Comparison of ENCODE assay signal across 19 mouse cellular contexts in genomic region chr11:97463991-97464390, GRCm38 (mm10). TPM values are rescaled to one million over a fixed set of nuclear protein-coding genes. Genes with fewer than 3 reads are reported as not detected.
A peak's percentile ranks its signal among the peaks of the same experiment; 100 is the strongest.
DNase-seq lines count a peak whose midpoint lies in the region; ATAC-seq and TF ChIP-seq lines count a peak whose summit lies in the region.
"Had no signal": no experiment of that assay in that cellular context is flagged by ENCODE, and none has a peak within 500 bp of the region (broad histone marks: within the 10 kb centered on the region; RNA-seq: fewer than 3 reads in every experiment).

No protein-coding gene starts in this region.

- peaks cover 5% of the 10 kb centered on the region; the same call in 1 of the 2 replicates for H3K4me1 ChIP-seq in embryonic facial prominence, embryonic 13.5 days
- peaks cover 9% of the 10 kb centered on the region; the same call in 1 of the 2 replicates for H3K4me1 ChIP-seq in embryonic facial prominence, embryonic 10.5 days
- peaks cover 18% of the 10 kb centered on the region for H3K4me1 ChIP-seq in heart, embryonic 10.5 days
- H3K4me1 ChIP-seq: forebrain, embryonic 15.5 days; intestine, embryonic 15.5 days had no signal

- no peak overlapping the region for H3K27ac ChIP-seq in embryonic facial prominence, embryonic 13.5 days
- no peak overlapping the region for H3K27ac ChIP-seq in embryonic facial prominence, embryonic 10.5 days (replicated peaks)
- H3K27ac ChIP-seq in heart, embryonic 10.5 days = 0 out of 2 replicates have a peak overlapping the region, but pooled peaks have one; percentile 25
- H3K27ac ChIP-seq: forebrain, embryonic 15.5 days; heart, embryonic 13.5 days; hindbrain, embryonic 14.5 days; intestine, embryonic 15.5 days had no signal

- H3K36me3 ChIP-seq in embryonic facial prominence, embryonic 13.5 days = peaks cover 95% of the 10 kb centered on the region
- peaks cover 88% of the 10 kb centered on the region for H3K36me3 ChIP-seq in embryonic facial prominence, embryonic 10.5 days (replicated peaks)
- H3K36me3 ChIP-seq in heart, embryonic 10.5 days = peaks cover 100% of the 10 kb centered on the region
- H3K36me3 ChIP-seq in myocyte (ENCODE audit: control insufficient read depth, insufficient read depth) = peaks cover 38% of the 10 kb centered on the region

- no peak overlapping the region for H3ac ChIP-seq in myocyte (ENCODE audit: control insufficient read depth, insufficient read length)

- no peak for ATAC-seq in embryonic facial prominence, embryonic 13.5 days (ENCODE audit: insufficient number of reproducible peaks, insufficient read depth, low FRiP score, low TSS enrichment, low read depth)
- no peak for ATAC-seq in granulocyte monocyte progenitor cell, adult 5-6 weeks (replicated peaks; ENCODE audit: poor library complexity, severe bottlenecking)
- ATAC-seq: forebrain, embryonic 15.5 days; intestine, embryonic 15.5 days had no signal

- WGBS in embryonic facial prominence, embryonic 13.5 days = 68% methylated on average over 4 of the region's 4 CpGs
- WGBS in embryonic facial prominence, embryonic 10.5 days = 90% methylated on average over 4 of the region's 4 CpGs
- WGBS in heart, embryonic 10.5 days = 88% methylated on average over 4 of the region's 4 CpGs

- H3K9ac ChIP-seq in embryonic facial prominence, embryonic 13.5 days = 0 out of 2 replicates have a peak overlapping the region, but pooled peaks have one; percentile 22
- H3K9ac ChIP-seq: forebrain, embryonic 15.5 days; heart, embryonic 13.5 days; hindbrain, embryonic 14.5 days; intestine, embryonic 15.5 days had no signal

- no peaks in the 10 kb centered on the region for H3K27me3 ChIP-seq in embryonic facial prominence, embryonic 13.5 days
- peaks cover 35% of the 10 kb centered on the region for H3K27me3 ChIP-seq in embryonic facial prominence, embryonic 10.5 days (replicated peaks; ENCODE audit: low read depth, poor library complexity, severe bottlenecking)
- no peaks in the 10 kb centered on the region for H3K27me3 ChIP-seq in heart, embryonic 10.5 days (ENCODE audit: insufficient read depth, poor library complexity, severe bottlenecking)
- no peaks in the 10 kb centered on the region for H3K27me3 ChIP-seq in myocyte (ENCODE audit: control insufficient read depth, insufficient read depth, insufficient read length)
- H3K27me3 ChIP-seq: heart, embryonic 13.5 days; intestine, embryonic 15.5 days had no signal

- peak; percentile 6 for TF ChIP-seq POLR2A in myocyte (IDR thresholded peaks at IDR 0.05; ENCODE audit: insufficient read length, low read depth)

- no peaks in the 10 kb centered on the region for H3K79me2 ChIP-seq in myocyte (ENCODE audit: control insufficient read depth, insufficient read depth)

- H3K9me3 ChIP-seq in embryonic facial prominence, embryonic 13.5 days = no peaks in the 10 kb centered on the region
- H3K9me3 ChIP-seq in embryonic facial prominence, embryonic 10.5 days = no peaks in the 10 kb centered on the region
- H3K9me3 ChIP-seq in heart, embryonic 10.5 days = no peaks in the 10 kb centered on the region
- H3K9me3 ChIP-seq: forebrain, embryonic 15.5 days; heart, embryonic 13.5 days; intestine, embryonic 15.5 days had no signal

- no peak overlapping the region for H3K4me3 ChIP-seq in embryonic facial prominence, embryonic 13.5 days
- H3K4me3 ChIP-seq in embryonic facial prominence, embryonic 10.5 days = no peak overlapping the region
- H3K4me3 ChIP-seq in heart, embryonic 10.5 days = no peak overlapping the region
- no peak overlapping the region for H3K4me3 ChIP-seq in myocyte
- H3K4me3 ChIP-seq: forebrain, embryonic 15.5 days; heart, embryonic 13.5 days; intestine, embryonic 15.5 days had no signal

- no peak for DNase-seq in embryonic facial prominence, embryonic 10.5 days (ENCODE audit: low spot score)
- no peak for DNase-seq in heart, embryonic 10.5 days (ENCODE audit: low spot score)
- DNase-seq in heart, adult 8-10 months (ENCODE audit: low spot score) = no peak
- peak; percentile 31 for DNase-seq in Muller cell, postnatal 12 days (ENCODE audit: inconsistent ontology term)
- DNase-seq in frontal cortex, postnatal 36 days (ENCODE audit: low spot score in 2 of 2) = no peak
- DNase-seq: adrenal gland, adult 8-10 months; cerebellum, adult 11 months; cerebellum, adult 9-10 months; cerebellum, postnatal 25 days; heart, adult 18-20 months; heart, postnatal 36 days; kidney, adult 18-20 months had no signal

- H3K4me2 ChIP-seq in embryonic facial prominence, embryonic 13.5 days = no peak overlapping the region
- H3K4me2 ChIP-seq in myocyte (ENCODE audit: low read depth) = no peak overlapping the region
- H3K4me2 ChIP-seq: forebrain, embryonic 15.5 days; heart, embryonic 13.5 days; hindbrain, embryonic 14.5 days; intestine, embryonic 15.5 days had no signal

TF ChIP-seq in myocyte, 11 proteins besides CTCF, POLR2A, EP300 and RAD21:
- TF ChIP-seq CEBPB (IDR thresholded peaks at IDR 0.05; ENCODE audit: insufficient read depth, poor library complexity, severe bottlenecking) (no peak), E2F4 (IDR thresholded peaks at IDR 0.05; ENCODE audit: insufficient read depth) (no peak), MYOG (IDR thresholded peaks at IDR 0.05; ENCODE audit: control insufficient read depth in 1 of 3, insufficient read depth in 1 of 3, insufficient read length in 2 of 3, low read depth in 2 of 3) (no peak), SRF (IDR thresholded peaks at IDR 0.05; ENCODE audit: control insufficient read depth, insufficient read length, low read depth) (no peak), MAX (IDR thresholded peaks at IDR 0.05; ENCODE audit: low read depth) (no peak), USF1 (IDR thresholded peaks at IDR 0.05; ENCODE audit: low read depth) (no peak), TCF12 (IDR thresholded peaks at IDR 0.05; ENCODE audit: insufficient read depth, poor library complexity, severe bottlenecking) (no peak), TCF3 (IDR thresholded peaks at IDR 0.05; ENCODE audit: insufficient read length, low read depth) (no peak), REST (IDR thresholded peaks at IDR 0.05; ENCODE audit: insufficient read depth, insufficient read length) (no peak), MYOD1 (IDR thresholded peaks at IDR 0.05; ENCODE audit: control insufficient read depth in 1 of 3, insufficient read length in 2 of 3, low read depth in 2 of 3) (no peak), POLR2AphosphoS2 (IDR thresholded peaks at IDR 0.05; ENCODE audit: insufficient read length, low read depth) (no peak)

RNA-seq across cellular contexts. Expression of gene 4933428G20Rik, which starts 36.1 kb away (rescaled TPM):
- 1.4 and 1.8 TPM in 2 replicates for polyA plus RNA-seq in embryonic facial prominence, embryonic 13.5 days (2015; fragmentation: Nextera tagmentation; extraction: Ambion mirVana)
- 0.35 and 0.54 TPM in 2 replicates for polyA plus RNA-seq in embryonic facial prominence, embryonic 10.5 days (2016; fragmentation: Nextera tagmentation; extraction: Ambion mirVana)
- polyA plus RNA-seq in heart, embryonic 10.5 days (2016; fragmentation: Nextera tagmentation; extraction: Ambion mirVana) = 1.3 TPM in 2 replicates
- not detected for total RNA-seq in heart, adult 8-10 months (2022)
- 1.0 TPM for polyA plus RNA-seq in myocyte (2012; fragmentation: generic; extraction: Trizol)
- total RNA-seq in granulocyte monocyte progenitor cell, adult 5-6 weeks (2014; fragmentation: Nextera tagmentation) = not detected in 2 replicates
- total RNA-seq in granulocyte monocyte progenitor cell, adult 5-6 weeks (2017) = 0.22 TPM in 1 of 2 replicates, not detected in the other
- total RNA-seq: heart, adult 18-20 months; heart, postnatal 36 days had no signal

RNA-seq across cellular contexts. Expression of gene Arhgap23, which starts 48.7 kb away (rescaled TPM):
- 7.7 and 8.4 TPM in 2 replicates for polyA plus RNA-seq in embryonic facial prominence, embryonic 13.5 days (2015; fragmentation: Nextera tagmentation; extraction: Ambion mirVana)
- 2.4 TPM in 2 replicates for polyA plus RNA-seq in embryonic facial prominence, embryonic 10.5 days (2016; fragmentation: Nextera tagmentation; extraction: Ambion mirVana)
- polyA plus RNA-seq in heart, embryonic 10.5 days (2016; fragmentation: Nextera tagmentation; extraction: Ambion mirVana) = 6.8 and 7.8 TPM in 2 replicates
- 10 to 100 TPM; 13.3 to 14.9 (median 14.0) TPM for total RNA-seq in heart, adult 8-10 months (2022)
- polyA plus RNA-seq in myocyte (2012; fragmentation: generic; extraction: Trizol) = 41.9 TPM
- total RNA-seq in granulocyte monocyte progenitor cell, adult 5-6 weeks (2014; fragmentation: Nextera tagmentation) = 9.7 and 13.0 TPM in 2 replicates
- 3.4 and 4.0 TPM in 2 replicates for total RNA-seq in granulocyte monocyte progenitor cell, adult 5-6 weeks (2017)
